Mouse (Mus musculus) heart, embryonic 12.5 days (tissue): ENCODE measurements at regions not wholly inside any gene's neighbourhood (a gene's known extent, or its start where the extent isn't known, plus 50 kb on each side); places are given as distances from the start of the nearest gene placed in this dataset.

Experiments
- ATAC-seq: fragments of 200-750 bp; cut with Nextera tagmentation; 2 replicates; pipeline ENCODE4 v1.8.0; 2017; ENCODE audit warnings: moderate TSS enrichment, moderate library complexity; ENCODE audit not compliant: insufficient number of reproducible peaks, low FRiP score
- H3K27ac ChIP-seq: fragments of 300-500 bp; sonication (generic); 2 replicates; pipeline ENCODE4 v1.5.1; 2016; ENCODE audit warnings: mild to moderate bottlenecking, moderate library complexity; ENCODE audit not compliant: poor library complexity, severe bottlenecking
- H3K27me3 ChIP-seq: fragments of 300-500 bp; sonication (generic); replicated peaks from 2 replicates; pipeline ENCODE4 v1.6.1; 2016; ENCODE audit warnings: mild to moderate bottlenecking, moderate library complexity
- H3K36me3 ChIP-seq: fragments of 300-500 bp; sonication (generic); 2 replicates; pipeline ENCODE4 v1.6.1; 2016; ENCODE audit warnings: mild to moderate bottlenecking, moderate library complexity
- H3K4me1 ChIP-seq: fragments of 300-500 bp; sonication (generic); replicated peaks from 2 replicates; pipeline ENCODE4 v1.6.1; 2016; ENCODE audit warnings: mild to moderate bottlenecking
- H3K4me2 ChIP-seq: fragments of 300-500 bp; sonication (generic); 2 replicates; pipeline ENCODE4 v1.6.1; 2016; ENCODE audit warnings: mild to moderate bottlenecking, moderate library complexity
- H3K4me3 ChIP-seq: fragments of 300-500 bp; sonication (generic); 2 replicates; pipeline ENCODE4 v1.5.1; 2016; ENCODE audit warnings: mild to moderate bottlenecking
- H3K9ac ChIP-seq: fragments of 300-500 bp; sonication (generic); 2 replicates; pipeline ENCODE4 v1.6.1; 2016; ENCODE audit warnings: mild to moderate bottlenecking, moderate library complexity
- H3K9me3 ChIP-seq: fragments of 300-500 bp; sonication (generic); replicated peaks from 2 replicates; pipeline ENCODE4 v1.6.1; 2016; ENCODE audit warnings: mild to moderate bottlenecking, moderate library complexity
- WGBS: fragments of 180-500 bp; shearing (Covaris S2); methylation state at CpG from one replicate; pipeline ENCODE4 v1.1.7; 2016; 5-methylcytosine and 5-hydroxymethylcytosine counted together

DNA sequence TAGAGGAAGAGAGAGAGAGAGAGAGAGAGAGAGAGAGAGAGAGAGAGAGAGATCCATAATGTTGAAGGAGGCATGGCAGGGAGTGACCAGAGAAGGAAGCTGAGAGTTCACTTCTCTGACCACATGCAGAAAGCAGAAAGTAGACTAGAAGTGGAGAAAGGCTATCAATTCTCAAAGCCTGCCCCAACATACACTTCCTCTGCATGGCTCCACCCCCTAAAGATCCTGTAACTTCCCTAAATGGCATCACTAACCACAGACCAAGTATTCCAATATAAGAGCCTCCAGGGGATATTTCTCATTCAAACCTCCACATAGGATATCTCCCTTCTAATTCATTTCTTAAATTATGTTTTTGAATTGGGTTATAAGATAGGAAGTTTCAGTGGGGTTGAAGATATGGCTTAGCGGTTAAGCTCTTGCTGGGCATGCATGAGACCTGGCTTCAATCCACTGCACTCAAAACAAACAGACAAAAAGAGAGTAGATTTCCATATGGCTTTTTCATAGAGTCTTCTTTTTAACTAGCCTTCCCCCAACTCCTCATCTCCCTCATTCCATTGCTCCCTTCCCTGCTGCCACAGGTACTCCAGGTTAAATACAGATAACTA lies 127.6 kb downstream of the Pdgfra start:
- no peak overlapping the region for H3K4me3 ChIP-seq
- no peaks in the 10 kb centered on the region for H3K9me3 ChIP-seq

DNA sequence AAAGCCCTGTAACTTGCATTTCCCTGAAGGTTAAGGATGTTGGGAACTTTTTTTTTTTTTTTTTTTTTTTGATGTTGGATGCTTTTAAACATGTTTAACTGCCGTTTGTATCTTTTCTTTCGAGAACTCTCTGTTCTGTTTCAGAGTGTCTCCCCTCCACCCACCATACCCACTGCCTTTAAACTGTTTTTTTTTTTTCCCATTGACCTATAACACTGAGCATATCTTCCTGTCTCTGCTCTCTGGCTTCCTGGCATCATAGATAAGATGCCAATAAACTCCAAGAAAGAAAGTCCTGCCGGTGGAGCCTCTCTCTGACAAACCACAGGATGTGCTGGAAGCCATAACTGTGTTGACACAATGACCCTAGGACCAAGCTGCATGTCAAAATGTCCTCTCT lies 128.6 kb downstream of the Pdgfra start:
- no peak for ATAC-seq
- WGBS = 41% methylated on average over 3 of the region's 3 CpGs
- H3K9me3 ChIP-seq = no peaks in the 10 kb centered on the region
- no peaks in the 10 kb centered on the region; the same call in 1 of the 2 replicates for H3K27me3 ChIP-seq
- H3K27ac ChIP-seq = no peak overlapping the region
- H3K4me3 ChIP-seq = no peak overlapping the region
- no peak overlapping the region for H3K9ac ChIP-seq
- no peak overlapping the region for H3K4me2 ChIP-seq
- no peaks in the 10 kb centered on the region for H3K36me3 ChIP-seq
- 0 out of 2 replicates have a peak, but pooled peaks cover under 1% of the 10 kb centered on the region for H3K4me1 ChIP-seq

More for the DNA sequence above, 127.6 kb downstream of the Pdgfra start:
- 86% methylated on average over 1 of the region's 1 CpGs for WGBS
- no peaks in the 10 kb centered on the region; the same call in 1 of the 2 replicates for H3K27me3 ChIP-seq
- no peak for ATAC-seq
- no peak overlapping the region for H3K9ac ChIP-seq
- H3K36me3 ChIP-seq = no peaks in the 10 kb centered on the region
- H3K4me1 ChIP-seq = no peaks in the 10 kb centered on the region
- H3K27ac ChIP-seq = no peak overlapping the region
- no peak overlapping the region for H3K4me2 ChIP-seq

DNA sequence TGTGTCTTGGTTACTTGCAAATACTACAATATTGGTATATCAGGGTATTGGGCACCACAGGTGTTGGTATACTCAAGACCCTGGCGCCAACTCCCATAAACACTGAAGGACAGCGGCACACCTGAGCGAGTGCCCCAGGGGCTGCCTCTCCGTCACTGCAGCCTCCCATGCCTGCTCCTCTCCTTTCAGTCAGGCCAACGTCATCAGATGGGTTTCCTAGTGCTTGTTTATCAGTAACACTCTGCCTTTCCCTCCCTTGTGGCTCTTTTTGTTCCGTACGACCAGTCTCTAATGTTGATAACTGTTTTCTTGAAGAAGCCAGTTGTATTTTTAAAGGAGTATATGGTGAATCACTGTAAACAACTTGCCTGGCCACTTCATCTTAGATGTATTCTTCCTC lies 129.4 kb downstream of the Pdgfra start:
- no peak overlapping the region for H3K9ac ChIP-seq
- 63% methylated on average over 7 of the region's 7 CpGs for WGBS
- peaks cover 3% of the 10 kb centered on the region; the same call in 1 of the 2 replicates for H3K27me3 ChIP-seq
- H3K4me3 ChIP-seq = no peak overlapping the region
- H3K4me2 ChIP-seq = no peak overlapping the region
- H3K9me3 ChIP-seq = no peaks in the 10 kb centered on the region
- H3K4me1 ChIP-seq = 0 out of 2 replicates have a peak, but pooled peaks cover 4% of the 10 kb centered on the region
- no peak overlapping the region for H3K27ac ChIP-seq
- no peak for ATAC-seq
- no peaks in the 10 kb centered on the region for H3K36me3 ChIP-seq

DNA sequence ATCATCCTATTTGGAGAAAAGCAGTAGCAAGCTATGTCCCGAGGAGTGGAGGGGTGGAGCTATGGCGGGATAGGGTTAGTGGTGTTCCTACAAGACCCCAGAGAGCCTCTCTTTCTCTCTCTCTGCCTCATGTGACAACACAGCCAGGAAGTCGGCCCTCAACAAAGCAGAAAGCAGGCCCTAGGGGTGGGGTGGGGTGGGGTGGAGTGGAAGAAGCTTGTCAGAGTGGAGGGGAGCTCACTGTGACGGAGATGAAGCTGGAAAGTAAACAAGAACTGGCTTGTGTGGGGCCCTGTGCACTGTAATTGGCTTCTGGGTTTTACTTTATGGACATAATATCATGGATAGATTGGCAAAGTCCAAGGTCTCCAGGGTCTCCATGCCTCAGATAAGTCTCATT lies 130.5 kb downstream of the Pdgfra start:
- WGBS = 55% methylated on average over 4 of the region's 4 CpGs
- peaks cover 3% of the 10 kb centered on the region; the same call in 1 of the 2 replicates for H3K27me3 ChIP-seq
- no peak overlapping the region for H3K4me3 ChIP-seq
- no peak overlapping the region for H3K9ac ChIP-seq
- H3K27ac ChIP-seq = no peak overlapping the region
- no peaks in the 10 kb centered on the region for H3K9me3 ChIP-seq
- ATAC-seq = no peak
- H3K4me2 ChIP-seq = no peak overlapping the region
- H3K4me1 ChIP-seq = 0 out of 2 replicates have a peak, but pooled peaks cover 4% of the 10 kb centered on the region
- no peaks in the 10 kb centered on the region for H3K36me3 ChIP-seq

DNA sequence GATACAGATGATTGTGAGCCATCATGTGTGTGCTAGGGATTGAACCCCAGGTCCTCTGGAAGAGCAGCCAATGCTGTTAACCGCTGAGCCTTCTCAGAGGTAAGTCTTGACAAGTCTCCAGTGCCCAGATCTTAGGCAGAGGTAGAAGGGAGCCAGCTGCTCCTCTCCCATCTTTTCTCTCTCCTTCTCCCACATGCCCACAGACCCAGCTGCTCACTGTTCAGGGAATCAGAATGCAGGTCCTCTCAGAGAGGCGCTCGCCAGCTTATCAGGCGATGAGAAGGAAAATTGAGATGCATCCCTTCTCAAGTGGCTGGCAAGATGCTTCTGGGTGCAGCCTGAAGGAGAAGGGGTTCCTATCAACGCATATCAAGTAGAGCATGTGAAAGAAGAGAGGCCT lies 131.7 kb downstream of the Pdgfra start:
- no peak for ATAC-seq
- Histone ChIP-seq H3K27me3 (peaks cover 3% of the 10 kb centered on the region; the same call in 1 of the 2 replicates), H3K27ac (no peak overlapping the region), H3K4me1 (0 out of 2 replicates have a peak, but pooled peaks cover 4% of the 10 kb centered on the region), H3K9me3 (no peaks in the 10 kb centered on the region), H3K9ac (no peak overlapping the region), H3K36me3 (no peaks in the 10 kb centered on the region), H3K4me2 (no peak overlapping the region), H3K4me3 (no peak overlapping the region)
- WGBS = 44% methylated on average over 5 of the region's 5 CpGs

DNA sequence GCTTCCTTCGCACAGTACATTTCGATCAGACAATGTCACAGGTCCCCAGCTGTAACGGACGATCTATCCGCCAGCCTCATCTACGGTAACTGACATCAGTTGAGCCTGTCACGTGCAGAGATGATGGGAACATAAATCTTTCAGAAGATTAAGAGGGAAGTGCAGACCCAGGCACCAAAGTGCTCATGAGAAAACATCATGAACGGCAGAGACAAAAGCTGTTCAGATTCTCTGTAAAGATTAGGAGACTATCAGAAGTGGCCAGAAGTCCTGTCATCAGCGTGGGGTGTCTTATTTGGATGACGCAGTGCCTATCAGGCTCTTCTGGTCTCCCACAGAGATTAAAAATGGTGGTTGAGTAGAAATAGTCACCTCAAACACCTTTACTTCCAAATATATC lies 133.9 kb downstream of the Pdgfra start:
- 57% methylated on average over 10 of the region's 10 CpGs for WGBS
- Histone ChIP-seq H3K4me1 (0 out of 2 replicates have a peak, but pooled peaks cover 4% of the 10 kb centered on the region), H3K27me3 (peaks cover 3% of the 10 kb centered on the region; the same call in 1 of the 2 replicates), H3K4me3 (no peak overlapping the region), H3K27ac (no peak overlapping the region), H3K4me2 (no peak overlapping the region), H3K36me3 (no peaks in the 10 kb centered on the region), H3K9me3 (no peaks in the 10 kb centered on the region), H3K9ac (no peak overlapping the region)
- ATAC-seq = no peak

DNA sequence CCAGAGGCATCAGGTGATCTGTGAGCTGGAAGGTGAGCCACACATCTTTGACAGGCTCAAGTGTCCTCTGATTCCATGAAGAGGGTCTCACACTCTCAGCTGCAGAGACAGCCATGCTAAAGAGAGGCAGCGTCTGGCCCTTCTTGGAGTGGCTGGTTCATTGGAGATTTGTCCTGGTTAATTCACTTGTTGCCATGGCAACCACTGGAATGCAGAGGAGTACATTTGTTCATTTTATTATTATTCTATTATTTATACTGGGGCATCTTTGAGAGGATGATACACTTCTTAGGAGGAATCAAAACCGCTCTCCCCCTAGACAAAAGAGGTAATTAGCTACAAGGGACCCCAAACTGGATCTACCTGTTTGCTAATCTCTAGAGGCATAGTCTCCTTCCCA lies 143.6 kb downstream of the Pdgfra start:
- 69% methylated on average over 2 of the region's 2 CpGs for WGBS
- Histone ChIP-seq H3K4me3 (no peak overlapping the region), H3K9me3 (no peaks in the 10 kb centered on the region), H3K36me3 (no peaks in the 10 kb centered on the region), H3K27me3 (no peaks in the 10 kb centered on the region), H3K9ac (no peak overlapping the region), H3K27ac (no peak overlapping the region), H3K4me1 (no peaks in the 10 kb centered on the region), H3K4me2 (no peak overlapping the region)
- no peak for ATAC-seq

DNA sequence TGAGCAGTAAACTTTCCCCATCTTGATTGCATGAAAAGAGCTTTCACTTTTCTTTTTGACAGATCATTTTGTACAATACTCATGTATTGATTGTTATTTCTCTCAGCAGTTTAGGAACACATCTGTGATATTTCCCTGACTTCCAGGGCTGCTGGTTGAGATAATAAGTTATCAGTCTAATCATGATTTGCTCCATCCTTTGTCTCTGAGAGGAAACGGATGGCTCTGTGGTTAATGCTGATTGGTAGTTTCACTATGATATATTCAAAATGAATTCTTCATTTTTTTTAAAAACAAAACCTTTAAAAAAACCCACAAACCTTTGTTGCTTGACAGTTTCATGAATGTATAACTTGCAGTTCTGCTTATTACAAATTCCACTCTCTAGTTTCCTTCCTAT lies 160.8 kb downstream of the Pdgfra start:
- Histone ChIP-seq H3K36me3 (no peaks in the 10 kb centered on the region), H3K4me1 (no peaks in the 10 kb centered on the region), H3K4me3 (no peak overlapping the region), H3K4me2 (no peak overlapping the region), H3K9me3 (0 out of 2 replicates have a peak, but pooled peaks cover 2% of the 10 kb centered on the region), H3K27me3 (no peaks in the 10 kb centered on the region), H3K9ac (no peak overlapping the region), H3K27ac (no peak overlapping the region)
- WGBS = 69% methylated on average over 1 of the region's 1 CpGs
- ATAC-seq = no peak

DNA sequence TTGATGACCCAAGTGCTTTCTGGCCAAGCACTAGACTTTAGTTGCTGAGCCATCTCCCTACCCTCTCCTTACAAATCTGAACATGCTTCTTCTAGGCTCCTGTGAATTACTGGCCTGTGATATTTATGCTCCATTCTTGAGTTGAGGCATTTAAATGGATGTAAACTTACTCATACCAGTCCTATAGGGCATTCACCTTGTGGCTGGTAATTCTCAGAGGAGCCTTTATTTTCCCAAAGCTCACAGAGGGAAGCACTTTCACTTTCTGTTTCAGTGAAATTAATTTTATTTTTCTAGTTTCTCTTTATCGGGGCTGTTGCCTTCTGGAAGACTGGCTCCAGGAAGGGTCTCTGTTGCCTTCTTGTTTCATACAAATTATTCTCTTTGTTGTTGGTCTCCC lies 163.9 kb downstream of the Pdgfra start:
- H3K27ac ChIP-seq = no peak overlapping the region
- ATAC-seq = no peak
- no peaks in the 10 kb centered on the region for H3K4me1 ChIP-seq
- no peak overlapping the region for H3K4me3 ChIP-seq
- H3K27me3 ChIP-seq = no peaks in the 10 kb centered on the region
- no peak overlapping the region for H3K4me2 ChIP-seq
- WGBS = 90% methylated on average over 1 of the region's 1 CpGs
- H3K36me3 ChIP-seq = no peaks in the 10 kb centered on the region
- H3K9me3 ChIP-seq = 0 out of 2 replicates have a peak, but pooled peaks cover 2% of the 10 kb centered on the region
- H3K9ac ChIP-seq = no peak overlapping the region

DNA sequence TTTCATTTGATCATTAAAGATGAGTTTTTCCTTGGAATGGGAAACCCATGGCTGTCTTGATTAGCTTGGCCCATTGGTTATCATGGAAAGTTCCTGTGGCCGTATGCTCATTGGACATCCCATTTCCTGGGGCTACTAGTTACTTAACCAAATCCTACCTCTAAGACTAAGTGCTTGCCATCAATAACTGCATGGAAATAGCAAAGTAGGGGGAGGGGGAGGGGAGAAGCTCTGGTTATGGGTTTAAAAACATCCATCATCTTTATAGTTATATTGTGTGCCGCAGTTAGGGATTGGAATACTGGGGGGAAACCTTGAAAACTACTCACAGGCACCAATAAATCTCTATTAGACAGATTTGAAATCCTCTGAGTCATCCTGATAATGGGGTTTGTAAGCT lies 168.4 kb downstream of the Pdgfra start:
- ATAC-seq = no peak
- Histone ChIP-seq H3K27me3 (no peaks in the 10 kb centered on the region), H3K9me3 (no peaks in the 10 kb centered on the region), H3K4me3 (no peak overlapping the region), H3K27ac (no peak overlapping the region), H3K36me3 (no peaks in the 10 kb centered on the region), H3K4me1 (no peaks in the 10 kb centered on the region), H3K9ac (no peak overlapping the region), H3K4me2 (no peak overlapping the region)
- WGBS = 77% methylated on average over 2 of the region's 2 CpGs

DNA sequence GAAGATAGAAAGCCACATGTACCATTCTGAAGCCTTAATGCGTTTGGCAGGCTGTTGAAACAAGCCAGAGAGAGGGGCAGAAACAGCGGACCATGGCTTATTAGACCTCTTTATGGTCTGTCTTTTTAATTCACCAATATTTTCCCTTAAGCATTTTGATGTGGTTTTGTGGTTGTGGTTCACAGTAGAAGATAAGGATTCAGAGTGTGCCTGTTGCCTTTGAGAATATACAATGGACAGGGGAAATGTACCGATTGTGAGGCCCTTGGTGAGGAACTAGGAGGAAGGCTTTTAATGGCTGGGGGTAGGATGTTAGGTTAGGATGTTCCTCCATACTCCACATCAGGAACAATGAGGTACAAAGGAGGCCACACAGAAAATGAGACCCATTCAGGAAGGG lies 182.0 kb downstream of the Pdgfra start:
- Histone ChIP-seq H3K9ac (no peak overlapping the region), H3K36me3 (no peaks in the 10 kb centered on the region)
- WGBS = 74% methylated on average over 3 of the region's 3 CpGs

DNA sequence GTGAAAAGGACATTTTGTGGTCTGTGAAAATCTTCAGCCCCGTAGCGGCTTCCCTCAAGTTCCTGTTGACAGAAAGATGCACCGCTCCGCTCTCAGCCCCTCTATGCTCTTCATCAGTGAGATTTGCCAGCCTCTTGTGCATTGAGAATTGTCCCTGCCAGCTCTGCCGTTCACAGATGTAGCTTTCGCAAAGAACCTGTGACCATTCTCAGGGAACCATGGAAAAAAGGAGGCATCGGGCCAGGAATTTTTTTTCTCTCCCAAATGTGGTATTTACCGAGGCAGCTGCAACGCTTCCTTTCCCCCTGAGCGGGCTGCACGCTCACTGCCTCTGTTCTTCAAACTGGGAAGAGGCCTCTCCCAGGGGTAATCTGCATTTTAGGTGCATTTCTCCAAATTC lies 184.4 kb downstream of the Pdgfra start:
- no peaks in the 10 kb centered on the region for H3K9me3 ChIP-seq
- WGBS = 82% methylated on average over 11 of the region's 11 CpGs

More for the DNA sequence above, 182.0 kb downstream of the Pdgfra start:
- no peak for ATAC-seq
- no peak overlapping the region for H3K4me3 ChIP-seq
- H3K27me3 ChIP-seq = no peaks in the 10 kb centered on the region
- H3K27ac ChIP-seq = no peak overlapping the region
- H3K4me1 ChIP-seq = no peaks in the 10 kb centered on the region
- H3K9me3 ChIP-seq = no peaks in the 10 kb centered on the region
- H3K4me2 ChIP-seq = no peak overlapping the region

More for the DNA sequence above, 184.4 kb downstream of the Pdgfra start:
- H3K36me3 ChIP-seq = no peaks in the 10 kb centered on the region
- ATAC-seq = no peak
- H3K9ac ChIP-seq = no peak overlapping the region
- H3K27me3 ChIP-seq = no peaks in the 10 kb centered on the region
- H3K27ac ChIP-seq = no peak overlapping the region
- no peak overlapping the region for H3K4me2 ChIP-seq
- H3K4me1 ChIP-seq = no peaks in the 10 kb centered on the region
- no peak overlapping the region for H3K4me3 ChIP-seq
